Mouse (Mus musculus): Measurements from ENCODE around the gene Cenps.

DNA sequence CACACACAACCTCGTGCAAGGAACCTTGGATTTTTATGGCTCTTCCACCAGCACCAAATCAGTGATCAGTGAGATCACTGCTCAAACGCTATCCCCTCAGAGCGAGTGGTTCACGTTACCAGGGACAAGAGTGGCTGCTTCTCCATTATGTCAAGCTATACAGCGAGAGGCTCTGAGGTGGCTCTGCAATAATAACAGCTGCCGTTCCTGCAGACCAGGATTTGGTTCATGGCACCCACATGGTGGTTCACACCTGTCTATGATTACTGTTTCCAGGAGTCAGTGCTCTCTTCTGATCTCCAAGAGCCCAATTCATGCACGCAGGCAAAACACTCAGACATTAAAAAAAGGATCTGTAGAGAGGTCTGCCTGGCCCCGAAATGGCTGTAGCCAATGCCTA, 1.1 kb upstream of the Cenps start:
- TF ChIP-seq CTCF (IDR thresholded peaks at IDR 0.05; ENCODE audit: low read depth, low read length) (no peak), POLR2A (IDR thresholded peaks at IDR 0.05; ENCODE audit: extremely low read depth, insufficient read depth, low read length) (no peak)
